Mouse (Mus musculus) pancreas, adult 10 weeks (tissue): Measurements from ENCODE around the gene Magea5. TPM values are rescaled to one million over a fixed set of nuclear protein-coding genes. Genes with fewer than 3 reads are reported as not detected.

Experiments used
- polyA plus RNA-seq: library from polyadenylated mRNA; stranded (reverse); fragments of 350-450 nt; fragmentation: Illumina TruSeq; extraction: RNeasy Lipid Tissue Mini Kit (QIAGEN cat#74804); gene quantifications from one replicate; pipeline ENCODE4 v1.2.3, GENCODE M21; 2015; ENCODE audit warnings: low read depth, low replicate concordance; ENCODE audit not compliant: insufficient read depth

Gene Magea5
- not detected for polyA plus RNA-seq

DNA sequence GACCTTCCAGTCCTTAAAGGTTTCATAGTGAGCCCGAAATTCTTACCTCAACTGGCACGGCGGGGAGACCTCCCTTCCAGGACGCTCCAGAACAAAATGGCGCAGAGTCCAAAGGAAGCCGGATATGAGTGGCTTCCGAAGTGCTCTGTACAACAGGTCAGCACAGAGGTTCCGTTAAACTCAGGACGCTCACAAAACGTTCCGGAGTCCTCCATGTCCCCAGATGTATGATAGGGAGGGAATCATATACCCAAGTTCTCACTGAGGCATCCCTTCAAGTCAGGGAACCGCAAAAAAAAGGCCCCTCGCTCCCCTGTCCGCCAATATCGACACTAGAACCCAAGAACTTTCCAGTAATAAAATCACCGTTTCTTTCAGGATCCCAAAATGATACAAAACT lies at the start of gene Magea5:
Magea5 (minus strand) TSS at position 101 of the 400 bp plus-strand sequence.

DNA sequence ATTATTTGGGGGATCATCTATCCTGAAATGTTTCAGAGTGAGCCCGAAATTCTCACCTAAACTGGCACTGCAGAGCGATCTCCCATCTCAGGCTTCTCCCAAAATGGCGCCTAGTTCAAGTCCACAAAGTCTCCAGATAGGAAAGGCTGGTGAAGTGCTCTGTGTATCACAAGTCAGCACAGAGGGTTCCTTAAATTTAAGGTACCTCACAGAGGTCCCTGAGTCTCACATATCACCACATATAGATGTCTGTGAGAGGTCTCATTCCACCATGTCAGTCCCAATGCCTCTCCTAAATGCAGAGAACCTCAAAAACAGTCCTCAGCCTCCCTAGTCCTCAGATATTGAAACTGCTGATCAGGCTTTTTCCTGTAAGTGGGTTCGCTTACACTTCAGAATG lies 30.6 kb upstream of the Magea5 start, which contains the start of gene Magea2:
Magea2 (minus strand) TSS at position 101 of the 400 bp plus-strand sequence.

DNA sequence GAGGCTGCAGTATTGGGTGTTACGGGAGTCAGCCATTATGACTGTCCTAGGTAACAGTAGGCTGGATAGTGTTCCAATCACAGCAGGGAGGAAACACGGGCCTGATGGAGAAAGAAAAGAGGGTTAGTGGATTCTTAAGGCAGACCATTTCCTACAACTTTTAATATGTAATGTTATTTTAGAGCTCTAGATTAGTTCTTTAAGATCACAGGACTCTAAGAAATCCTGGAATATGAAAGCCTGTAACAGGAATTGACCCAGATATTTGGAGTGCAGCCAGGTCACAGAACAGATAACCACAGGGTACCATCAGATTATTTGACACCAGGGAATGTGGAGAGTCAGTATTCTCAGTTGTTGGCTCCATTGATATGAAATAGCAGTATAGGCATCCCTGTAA lies 26.7 kb upstream of the Magea5 start, which contains the start of gene Magea1:
Magea1 (minus strand) TSS at position 101 of the 400 bp plus-strand sequence.

Other genes starting within 250 kb of the Magea5 start
- not detected for gene Cldn34b1, start 172.9 kb downstream of the Magea5 start, polyA plus RNA-seq
- not detected for gene Magea6, start 127.2 kb downstream of the Magea5 start, polyA plus RNA-seq
- not detected for gene Magea3, start 113.6 kb downstream of the Magea5 start, polyA plus RNA-seq
- not detected for gene Magea8, start 67.3 kb downstream of the Magea5 start, polyA plus RNA-seq
- gene Magea1, start 26.6 kb upstream of the Magea5 start, polyA plus RNA-seq = not detected
- not detected for gene Magea2, start 30.5 kb upstream of the Magea5 start, polyA plus RNA-seq
- gene Cldn34b2, start 65.3 kb upstream of the Magea5 start, polyA plus RNA-seq = not detected
- gene Sat1, start 153.3 kb upstream of the Magea5 start, polyA plus RNA-seq = 53.2 TPM
- gene Acot9, start 199.3 kb upstream of the Magea5 start, polyA plus RNA-seq = 7.3 TPM